Mouse (Mus musculus) MEL (cell line): ENCODE measurements around the gene Scn4b. TPM values are rescaled to one million over a fixed set of nuclear protein-coding genes. Genes with fewer than 3 reads are reported as not detected.

ENCODE experiments used
- DNase-seq: peaks from one replicate; pipeline ENCODE4 v3.0.0; 2011; ENCODE audit warnings: low read depth, low spot score
- H3K27ac ChIP-seq: 2 replicates; pipeline ENCODE4 v1.5.1; 2012; ENCODE audit warnings: low read depth, mild to moderate bottlenecking, control low read depth, low read length, moderate library complexity; ENCODE audit not compliant: control insufficient read depth
- H3K27me3 ChIP-seq, 2 experiments: fragments of 150-350 bp in 1 of 2; sonication (generic) in 1 of 2; 2 replicates each; pipeline ENCODE4 v1.6.1; 2012; ENCODE audit warnings: low read length in 2 of 2, mild to moderate bottlenecking in 2 of 2, improper control_type of control experiment in 1 of 2, moderate library complexity in 1 of 2; ENCODE audit not compliant: insufficient read depth in 2 of 2, control insufficient read depth in 1 of 2
- H3K36me3 ChIP-seq, 2 experiments: 2 replicates each; pipeline ENCODE4 v1.6.1; 2012 to 2014; ENCODE audit warnings: low read length in 2 of 2, improper control_type of control experiment in 1 of 2, inconsistent platforms in 1 of 2, mild to moderate bottlenecking in 1 of 2; ENCODE audit not compliant: insufficient read depth in 2 of 2, control insufficient read depth in 1 of 2
- H3K4me1 ChIP-seq, 2 experiments: fragments of 150-350 bp in 1 of 2; sonication (generic) in 1 of 2; 2 replicates each; pipeline ENCODE4 v1.6.1; 2012; ENCODE audit warnings: low read length in 2 of 2, improper control_type of control experiment in 1 of 2, mild to moderate bottlenecking in 1 of 2; ENCODE audit not compliant: insufficient read depth in 2 of 2, control insufficient read depth in 1 of 2
- H3K4me3 ChIP-seq, 2 experiments: fragments of 150-350 bp in 1 of 2; sonication (generic) in 1 of 2; 2 replicates each; pipeline ENCODE4 v1.5.1; 2012; ENCODE audit warnings: low read depth in 2 of 2, low read length in 2 of 2, mild to moderate bottlenecking in 2 of 2, moderate library complexity in 2 of 2, control low read depth in 1 of 2, improper control_type of control experiment in 1 of 2; ENCODE audit not compliant: control insufficient read depth in 1 of 2, insufficient read depth in 1 of 2
- H3K79me2 ChIP-seq: 2 replicates; pipeline ENCODE4 v1.6.1; 2012; ENCODE audit warnings: mild to moderate bottlenecking, low read length, moderate library complexity; ENCODE audit not compliant: control insufficient read depth, poor library complexity, insufficient read depth
- H3K9ac ChIP-seq: 2 replicates; pipeline ENCODE4 v1.6.1; 2012; ENCODE audit warnings: low read depth, mild to moderate bottlenecking, control low read depth, low read length, moderate library complexity; ENCODE audit not compliant: control insufficient read depth, poor library complexity, severe bottlenecking
- H3K9me3 ChIP-seq: fragments of 150-350 bp; sonication (generic); replicated peaks from 2 replicates; pipeline ENCODE4 v1.6.1; 2012; ENCODE audit warnings: mild to moderate bottlenecking, low read length, improper control_type of control experiment, moderate library complexity; ENCODE audit not compliant: insufficient read depth
- E2F4 ChIP-seq: IDR thresholded peaks from 2 replicates; pipeline ENCODE4 v1.6.1; 2011; ENCODE audit warnings: low read depth, low read length, improper control_type of control experiment, borderline replicate concordance
- ELF1 ChIP-seq: IDR thresholded peaks from 2 replicates; pipeline ENCODE4 v1.6.1; 2014; ENCODE audit warnings: low read depth, mild to moderate bottlenecking, inconsistent platforms, low read length, improper control_type of control experiment, moderate library complexity
- EP300 ChIP-seq, 2 experiments: IDR thresholded peaks; 2 replicates each; pipeline ENCODE4 v1.6.1; 2011; ENCODE audit warnings: improper control_type of control experiment in 2 of 2, low read length in 2 of 2, low read depth in 1 of 2, mild to moderate bottlenecking in 1 of 2
- ETS1 ChIP-seq: IDR thresholded peaks from 2 replicates; pipeline ENCODE4 v1.6.1; 2012; ENCODE audit warnings: low read depth, mild to moderate bottlenecking, inconsistent platforms, low read length, improper control_type of control experiment, moderate library complexity
- GATA1 ChIP-seq: IDR thresholded peaks from 2 replicates; pipeline ENCODE4 v1.6.1; 2011; ENCODE audit warnings: low read depth, low read length, improper control_type of control experiment
- HCFC1 ChIP-seq: IDR thresholded peaks from 2 replicates; pipeline ENCODE4 v1.6.1; 2012; ENCODE audit warnings: low read depth, mild to moderate bottlenecking, inconsistent platforms, low read length, improper control_type of control experiment, moderate library complexity
- JUND ChIP-seq: IDR thresholded peaks from 2 replicates; pipeline ENCODE4 v1.6.1; 2011; ENCODE audit warnings: low read depth, mild to moderate bottlenecking, improper control_type of control experiment, low read length
- KAT2A ChIP-seq: conservative IDR thresholded peaks from 2 replicates; pipeline ENCODE4 v1.6.1; 2012; ENCODE audit warnings: low read depth, low read length, improper control_type of control experiment, inconsistent platforms
- MXI1 ChIP-seq: IDR thresholded peaks from 2 replicates; pipeline ENCODE4 v1.6.1; 2011; ENCODE audit warnings: mild to moderate bottlenecking, low read depth, low read length, improper control_type of control experiment
- MYC ChIP-seq: IDR thresholded peaks from 2 replicates; pipeline ENCODE4 v1.6.1; 2011; ENCODE audit warnings: low read depth, mild to moderate bottlenecking, low read length, improper control_type of control experiment, moderate library complexity
- NRF1 ChIP-seq: IDR thresholded peaks from 2 replicates; pipeline ENCODE4 v1.6.1; 2014; ENCODE audit warnings: low read depth, mild to moderate bottlenecking, inconsistent platforms, low read length, improper control_type of control experiment, moderate library complexity; ENCODE audit not compliant: poor library complexity, insufficient read depth, severe bottlenecking
- RAD21 ChIP-seq: IDR thresholded peaks from 2 replicates; pipeline ENCODE4 v1.6.1; 2011; ENCODE audit warnings: mild to moderate bottlenecking, low read depth, low read length, improper control_type of control experiment
- TAL1 ChIP-seq: IDR thresholded peaks from 2 replicates; pipeline ENCODE4 v1.6.1; 2012; ENCODE audit warnings: mild to moderate bottlenecking, inconsistent platforms, low read length, moderate library complexity, mixed read lengths
- TBP ChIP-seq: IDR thresholded peaks from 2 replicates; pipeline ENCODE4 v1.8.0; 2011; ENCODE audit warnings: low read depth, low read length, improper control_type of control experiment
- TCF12 ChIP-seq: IDR thresholded peaks from 2 replicates; pipeline ENCODE4 v1.6.1; 2014; ENCODE audit warnings: low read depth, mild to moderate bottlenecking, inconsistent platforms, low read length, improper control_type of control experiment, moderate library complexity
- USF2 ChIP-seq, 2 experiments: IDR thresholded peaks; 2 replicates each; pipeline ENCODE4 v1.6.1; 2011 to 2012; ENCODE audit warnings: improper control_type of control experiment in 2 of 2, low read length in 2 of 2, borderline replicate concordance in 1 of 2, inconsistent platforms in 1 of 2, low read depth in 1 of 2, mild to moderate bottlenecking in 1 of 2; ENCODE audit not compliant: insufficient read depth in 1 of 2
- ZNF384 ChIP-seq: IDR thresholded peaks from 2 replicates; pipeline ENCODE4 v1.6.1; 2012; ENCODE audit warnings: low read depth, mild to moderate bottlenecking, inconsistent platforms, low read length, improper control_type of control experiment
- polyA plus RNA-seq, 2 experiments: library from polyadenylated mRNA; stranded (reverse) in 1 of 2; unstranded in 1 of 2; fragments of >175 nt in 1 of 2; fragments of >200 nt in 1 of 2; gene quantifications; 2 replicates each; pipeline versions ENCODE4 v1.2.1 to v1.2.4; 2012; ENCODE audit warnings: low replicate concordance in 2 of 2, low read depth in 1 of 2; ENCODE audit not compliant: insufficient read length in 2 of 2, insufficient read depth in 1 of 2, missing spikeins in 1 of 2
- total RNA-seq: library from RNA; depleted of rRNA; stranded (reverse); fragments of 300-350 nt; gene quantifications from 2 replicates; pipeline ENCODE4 v1.2.3, GENCODE M21; 2012

Scn4b gene
- total and polyA plus RNA-seq, 3 experiments, result not detected

- no peak for DNase-seq
- Histone ChIP-seq H3K4me1 (no peaks in the 10 kb centered on the region), H3K9me3 (no peaks in the 10 kb centered on the region), H3K9ac (no peak overlapping the region), H3K27ac (no peak overlapping the region), H3K79me2 (no peaks in the 10 kb centered on the region), H3K4me3 (no peak overlapping the region), H3K27me3 (peaks cover 20% of the 10 kb centered on the region in 2 experiments), H3K36me3 (no peaks in the 10 kb centered on the region)
- no peak for TF ChIP-seq MYC
Measured at GRCm38 (mm10) chr9:45185250-45185649, 47.1 kb downstream of the Scn4b start.

- Histone ChIP-seq H3K9me3 (no peaks in the 10 kb centered on the region), H3K27ac (no peak overlapping the region), H3K4me1 (no peaks in the 10 kb centered on the region), H3K27me3 (peaks cover 18 to 25% of the 10 kb centered on the region in 2 experiments), H3K79me2 (no peaks in the 10 kb centered on the region), H3K9ac (no peak overlapping the region), H3K4me3 (no peak overlapping the region), H3K36me3 (no peaks in the 10 kb centered on the region)
- no peak for DNase-seq
- TF ChIP-seq NRF1, result no peak
- no peak for TF ChIP-seq MXI1
- no peak for TF ChIP-seq ELF1
- no peak for TF ChIP-seq GATA1
- TF ChIP-seq HCFC1, result no peak
- no peak for TF ChIP-seq ETS1
Measured at GRCm38 (mm10) chr9:45188570-45189563, 50.7 kb downstream of the Scn4b start.

GRCm38 (mm10) chr9:45189661-45190174 is 51.5 kb downstream of the Scn4b start:
- Histone ChIP-seq H3K4me3 (no peak overlapping the region), H3K9me3 (no peaks in the 10 kb centered on the region), H3K27me3 (peaks cover 21 to 25% of the 10 kb centered on the region in 2 experiments), H3K4me1 (no peaks in the 10 kb centered on the region), H3K79me2 (no peaks in the 10 kb centered on the region), H3K27ac (no peak overlapping the region), H3K9ac (no peak overlapping the region), H3K36me3 (no peaks in the 10 kb centered on the region)
- no peak for DNase-seq
- TF ChIP-seq KAT2A, result no peak
- no peak for TF ChIP-seq GATA1
- no peak for TF ChIP-seq JUND
- no peak for TF ChIP-seq MYC
- TF ChIP-seq EP300 (IDR thresholded peaks at IDR 0.05; ENCODE audit: low read depth in 1 of 2, low read length in 2 of 2), result no peak
- TF ChIP-seq TBP, result no peak
- no peak for TF ChIP-seq TAL1
- no peak for TF ChIP-seq TCF12
- TF ChIP-seq E2F4, result no peak
- TF ChIP-seq RAD21, result no peak
- no peak for TF ChIP-seq USF2 (IDR thresholded peaks at IDR 0.05; ENCODE audit: borderline replicate concordance in 1 of 2, insufficient read depth in 1 of 2, low read depth in 1 of 2, low read length in 2 of 2)
- no peak; the same call in 1 of the 2 replicates for TF ChIP-seq ZNF384
- TF ChIP-seq ETS1, result no peak
